Mouse (Mus musculus) liver, adult 2 months (tissue): ENCODE results near the gene Suco. TPM values are rescaled to one million over a fixed set of nuclear protein-coding genes. Genes with fewer than 3 reads are reported as not detected.

Experiments used
- DNase-seq: peaks from one replicate; pipeline ENCODE4 v3.0.0-alpha.2; 2011; ENCODE audit warnings: low read depth, low spot score; ENCODE audit errors: extremely low read depth
- H3K27ac ChIP-seq: fragments of 200-500 bp; replicated peaks from 2 replicates; pipeline ENCODE4 v1.5.1; 2012; ENCODE audit warnings: low read depth, mild to moderate bottlenecking, control low read depth, inconsistent platforms, low read length; ENCODE audit not compliant: insufficient read depth
- H3K27me3 ChIP-seq: fragments of 200-500 bp; 2 replicates; pipeline ENCODE4 v1.6.1; 2012; ENCODE audit warnings: mild to moderate bottlenecking, moderate library complexity, low read length, inconsistent platforms; ENCODE audit not compliant: control insufficient read depth, insufficient read depth
- H3K36me3 ChIP-seq: fragments of 200-500 bp; 2 replicates; pipeline ENCODE4 v1.6.1; 2012; ENCODE audit warnings: low read length, inconsistent platforms; ENCODE audit not compliant: control insufficient read depth, insufficient read depth
- H3K4me1 ChIP-seq: fragments of 200-500 bp; 2 replicates; pipeline ENCODE4 v1.6.1; 2011; ENCODE audit warnings: low read length; ENCODE audit not compliant: control insufficient read depth, insufficient read depth
- H3K4me3 ChIP-seq: fragments of 200-500 bp; 2 replicates; pipeline ENCODE4 v1.5.1; 2011; ENCODE audit warnings: low read depth, mild to moderate bottlenecking, control low read depth, low read length, moderate library complexity; ENCODE audit not compliant: insufficient read depth
- H3K79me2 ChIP-seq: fragments of 200-500 bp; 2 replicates; pipeline ENCODE4 v1.6.1; 2012; ENCODE audit warnings: inconsistent platforms, mild to moderate bottlenecking, low read length, moderate library complexity; ENCODE audit not compliant: control insufficient read depth, insufficient read depth
- H3K9ac ChIP-seq: fragments of 200-500 bp; 2 replicates; pipeline ENCODE4 v1.6.1; 2012; ENCODE audit warnings: low read depth, mild to moderate bottlenecking, control low read depth, inconsistent platforms, low read length
- CTCF ChIP-seq: fragments of 200-500 bp; IDR thresholded peaks from 2 replicates; pipeline ENCODE4 v1.5.1; 2011; ENCODE audit warnings: low read depth, low read length, control low read depth
- POLR2A ChIP-seq: fragments of 200-500 bp; IDR thresholded peaks from 2 replicates; pipeline ENCODE4 v1.6.1; 2011; ENCODE audit warnings: low read length, control low read depth; ENCODE audit not compliant: insufficient read depth; ENCODE audit errors: extremely low read depth
- whole genome bisulfite sequencing: fragments of 180-500 bp; shearing (Covaris S2); methylation state at CpG from one replicate; pipeline ENCODE4 v1.1.7; 2018; 5-methylcytosine and 5-hydroxymethylcytosine counted together
- polyA plus RNA-seq: library from polyadenylated mRNA; depleted of rRNA; stranded (reverse); fragments of >200 nt; gene quantifications from 2 replicates; pipeline ENCODE4 v1.2.3, GENCODE M21; 2012; rRNA removed
- total RNA-seq: library from RNA; depleted of rRNA; stranded (reverse); fragments of >200 nt; gene quantifications from 2 replicates; pipeline ENCODE4 v1.2.3, GENCODE M21; 2014; rRNA removed

Suco gene
- total and polyA plus RNA-seq, 2 experiments: 1.4 to 14.7 TPM

DNA sequence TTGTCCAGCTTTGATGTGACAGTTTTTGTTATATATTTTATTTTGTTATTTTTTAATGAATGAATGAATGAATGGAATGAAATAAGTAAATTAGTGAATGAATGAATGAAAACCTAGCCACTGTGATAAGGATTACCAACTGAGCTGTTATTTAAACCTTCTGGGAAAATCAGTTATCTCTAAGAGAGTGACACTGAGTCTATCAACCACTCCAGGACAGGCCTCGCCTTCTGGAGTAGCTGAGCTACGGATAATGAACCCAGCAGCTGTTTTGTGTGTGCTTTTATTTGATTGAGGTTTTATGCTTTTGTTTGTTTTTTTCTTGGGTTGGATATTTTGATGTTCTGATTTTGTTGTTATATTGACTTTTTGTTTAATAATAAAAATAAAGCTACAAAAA lies 105.2 kb downstream of the Suco start:
- Histone ChIP-seq H3K4me1 (no peaks in the 10 kb centered on the region), H3K27ac (no peak overlapping the region), H3K27me3 (no peaks in the 10 kb centered on the region), H3K79me2 (no peaks in the 10 kb centered on the region), H3K4me3 (no peak overlapping the region), H3K36me3 (no peaks in the 10 kb centered on the region), H3K9ac (no peak overlapping the region)
- 73% methylated on average over 2 of the region's 2 CpGs for WGBS
- TF ChIP-seq CTCF (no peak), POLR2A (no peak)
- no peak for DNase-seq

DNA sequence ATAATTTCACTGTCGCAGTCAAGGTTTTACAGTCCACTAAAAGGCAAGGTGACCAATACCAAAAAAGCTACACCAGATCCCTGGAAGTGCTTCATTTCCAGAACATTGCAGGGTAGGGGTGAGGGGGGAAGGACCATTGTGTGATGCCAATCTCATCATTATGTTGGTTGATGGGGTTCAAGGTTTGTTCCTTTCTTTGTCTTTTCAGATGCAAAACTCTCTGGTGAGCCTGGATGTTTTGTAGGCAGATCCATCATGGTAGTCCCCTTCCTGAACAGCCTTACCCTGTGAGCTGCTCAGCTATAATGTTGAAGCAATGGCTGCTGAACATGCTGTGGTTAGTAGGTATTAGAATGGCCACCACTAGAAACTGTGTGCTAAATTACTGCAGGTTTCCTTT lies 107.2 kb downstream of the Suco start:
- 82% methylated on average over 1 of the region's 1 CpGs for whole genome bisulfite sequencing

DNA sequence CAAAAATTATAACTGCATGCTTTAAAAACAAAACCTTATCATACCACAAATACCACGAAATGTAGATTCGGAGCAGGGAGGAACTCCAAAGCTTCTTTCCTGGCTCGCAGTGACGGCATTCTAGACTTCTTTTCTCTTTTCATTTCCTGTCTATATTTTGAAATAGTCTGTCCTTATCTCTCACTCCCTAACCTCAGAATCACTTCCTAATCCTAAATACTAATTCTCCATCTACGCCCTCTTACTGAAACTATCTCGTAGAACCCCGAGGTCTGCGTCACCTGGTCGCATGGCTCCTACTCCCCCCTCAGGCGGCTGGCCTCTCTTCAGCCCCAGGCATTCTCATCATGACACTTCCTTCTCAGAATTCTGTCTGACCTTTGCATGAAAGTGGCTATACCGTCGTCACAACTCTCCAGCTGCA lies 109.4 kb downstream of the Suco start:
- Histone ChIP-seq H3K9ac (no peak overlapping the region), H3K36me3 (no peaks in the 10 kb centered on the region), H3K27ac (no peak overlapping the region), H3K4me1 (no peaks in the 10 kb centered on the region), H3K4me3 (no peak overlapping the region), H3K79me2 (no peaks in the 10 kb centered on the region), H3K27me3 (no peaks in the 10 kb centered on the region)
- 51% methylated on average over 12 of the region's 12 CpGs for WGBS
- TF ChIP-seq CTCF (no peak), POLR2A (no peak)
- no peak for DNase-seq

More for the DNA sequence above, 107.2 kb downstream of the Suco start:
- H3K4me3 ChIP-seq: no peak overlapping the region
- no peaks in the 10 kb centered on the region for H3K4me1 ChIP-seq
- TF ChIP-seq POLR2A (no peak), CTCF (no peak)
- no peaks in the 10 kb centered on the region for H3K36me3 ChIP-seq
- no peak for DNase-seq
- H3K27ac ChIP-seq: no peak overlapping the region
- H3K79me2 ChIP-seq: no peaks in the 10 kb centered on the region
- no peaks in the 10 kb centered on the region for H3K27me3 ChIP-seq
- no peak overlapping the region for H3K9ac ChIP-seq

DNA sequence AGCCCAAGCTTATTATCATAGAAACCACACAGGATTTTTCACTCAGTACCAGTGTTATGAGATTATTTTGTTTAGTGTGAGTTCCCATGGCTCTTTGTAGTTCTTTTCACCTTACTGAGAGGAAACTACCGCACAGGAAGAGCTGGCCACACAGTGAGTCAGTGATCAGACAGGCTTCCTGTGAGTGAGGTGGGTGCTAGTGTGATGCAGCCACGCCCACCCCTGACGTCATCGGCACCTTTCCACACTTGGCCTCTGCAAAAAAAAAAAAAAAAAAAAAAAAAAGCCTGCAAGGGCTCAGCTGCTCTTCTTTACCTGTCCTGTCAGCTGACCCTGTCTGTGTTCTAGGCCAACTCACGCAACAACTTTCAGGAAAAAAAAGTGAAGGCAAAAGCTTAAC lies 109.8 kb downstream of the Suco start:
- peak; percentile 22 for DNase-seq
- Histone ChIP-seq H3K27me3 (no peaks in the 10 kb centered on the region), H3K9ac (no peak overlapping the region), H3K27ac (no peak overlapping the region), H3K4me3 (no peak overlapping the region), H3K36me3 (no peaks in the 10 kb centered on the region), H3K4me1 (no peaks in the 10 kb centered on the region), H3K79me2 (no peaks in the 10 kb centered on the region)
- WGBS: 26% methylated on average over 5 of the region's 5 CpGs
- TF ChIP-seq CTCF (no peak), POLR2A (no peak)

Other genes starting within 250 kb of the Suco start
- gene Fasl, start 88.2 kb downstream of the Suco start, total RNA-seq: 0.20 and 0.28 TPM in 2 replicates
- gene Fasl, start 88.2 kb downstream of the Suco start, polyA plus RNA-seq: 0.12 TPM in 2 replicates
- gene Pigc, start 92.5 kb upstream of the Suco start, total RNA-seq: 7.1 and 7.3 TPM in 2 replicates
- 9.4 and 9.5 TPM in 2 replicates for gene Pigc, start 92.5 kb upstream of the Suco start, polyA plus RNA-seq
- gene 4930558K02Rik, start 103.0 kb upstream of the Suco start, total RNA-seq: not detected in 2 replicates
- not detected in 2 replicates for gene 4930558K02Rik, start 103.0 kb upstream of the Suco start, polyA plus RNA-seq